ENCODE assay signal across 8 mouse cellular contexts in the genomic region with DNA sequence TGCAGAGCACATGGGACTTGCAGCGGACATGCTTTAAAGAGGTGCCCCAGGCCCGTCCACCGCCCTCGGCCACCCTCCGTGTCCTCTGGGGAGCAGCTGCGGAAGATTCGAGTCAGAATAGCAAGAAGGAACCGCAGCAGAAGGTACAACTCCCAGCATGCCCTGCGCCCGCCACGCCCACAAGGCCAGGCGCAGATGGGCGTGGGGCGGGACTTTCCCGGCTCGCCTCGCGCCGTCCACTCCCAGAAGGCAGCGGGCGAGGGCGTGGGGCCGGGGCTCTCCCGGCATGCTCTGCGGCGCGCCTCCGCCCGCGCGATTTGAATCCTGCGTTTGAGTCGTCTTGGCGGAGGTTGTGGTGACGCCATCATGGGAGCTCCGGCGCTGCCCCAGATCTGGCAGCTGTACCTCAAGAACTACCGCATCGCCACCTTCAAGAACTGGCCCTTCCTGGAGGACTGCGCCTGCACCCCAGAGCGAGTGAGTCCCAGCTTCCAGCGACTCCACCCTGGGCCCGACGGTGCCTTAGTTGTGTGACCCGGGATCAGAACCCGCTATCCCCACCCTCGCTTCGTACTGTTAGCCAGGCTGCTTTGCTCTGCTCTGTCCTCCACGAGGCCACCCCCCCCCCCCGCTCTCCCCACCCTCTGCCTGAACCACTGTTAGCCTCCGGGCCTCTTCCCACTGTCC. TPM values are rescaled to one million over a fixed set of nuclear protein-coding genes. Genes with fewer than 3 reads are reported as not detected.
DNase-seq lines count a peak whose midpoint lies in the region; ATAC-seq and TF ChIP-seq lines count a peak whose summit lies in the region.

A gene (plus strand): TSS at position 267 of the 687 bp plus-strand sequence.

- ATAC-seq in hindbrain, embryonic 11.5 days (ENCODE audit: low FRiP score): peak; percentile 94
- peak; percentile 99 for ATAC-seq in lung, postnatal 0 days

- H3K9ac ChIP-seq in hindbrain, embryonic 11.5 days (ENCODE audit: low read depth, low read length): peak within 1 kb of the TSS; percentile 72
- peak within 1 kb of the TSS; percentile 43 for H3K9ac ChIP-seq in lung, postnatal 0 days (replicated peaks; ENCODE audit: low read depth)

- peaks cover 12% of the 10 kb centered on the region; the same call in 1 of the 2 replicates for H3K4me1 ChIP-seq in hindbrain, embryonic 11.5 days (replicated peaks; ENCODE audit: control insufficient read depth, insufficient read depth, low read length)
- H3K4me1 ChIP-seq in lung, postnatal 0 days (ENCODE audit: insufficient read depth, low read depth, low read length): peaks cover 13% of the 10 kb centered on the region; the same call in 1 of the 2 replicates

- no peak for TF ChIP-seq EP300 in lung, postnatal 0 days (IDR thresholded peaks at IDR 0.05)

- peak; percentile 99 for DNase-seq in NIH3T3 (ENCODE audit: low read depth)
- peak; percentile 95 for DNase-seq in cerebellum, adult 9-11 months
- peak; percentile 86 to 96 for DNase-seq in frontal cortex, adult 2 months (ENCODE audit: extremely low spot score in 1 of 2, low spot score in 1 of 2)
- peak; percentile 99 for DNase-seq in hindbrain, embryonic 11.5 days (ENCODE audit: low spot score)
- peak; percentile 92 to 97 for DNase-seq in layer of hippocampus, postnatal 10 days (ENCODE audit: low spot score in 2 of 2)
- peak; percentile 98 for DNase-seq in lung, postnatal 0 days (ENCODE audit: low spot score)
- DNase-seq in ovary, postnatal 10 days (ENCODE audit: low spot score): peak; percentile 84
- DNase-seq in thymus, postnatal 0 days (ENCODE audit: low spot score): peak; percentile 98

- peak within 1 kb of the TSS; percentile 91 for H3K27ac ChIP-seq in hindbrain, embryonic 11.5 days (ENCODE audit: low read depth, low read length)
- peak within 1 kb of the TSS; percentile 86 for H3K27ac ChIP-seq in lung, postnatal 0 days (ENCODE audit: low read length)

- H3K36me3 ChIP-seq in hindbrain, embryonic 11.5 days (ENCODE audit: control insufficient read depth, insufficient read depth, low read length): 0 out of 2 replicates have a peak, but pooled peaks cover 8% of the 10 kb centered on the region
- H3K36me3 ChIP-seq in lung, postnatal 0 days (ENCODE audit: insufficient read depth, low read length): no peaks in the 10 kb centered on the region

- TF ChIP-seq CTCF in lung, postnatal 0 days (IDR thresholded peaks at IDR 0.05): no peak

- no peaks in the 10 kb centered on the region for H3K27me3 ChIP-seq in hindbrain, embryonic 11.5 days (ENCODE audit: control insufficient read depth, insufficient read depth, low read length)
- H3K27me3 ChIP-seq in lung, postnatal 0 days (replicated peaks; ENCODE audit: insufficient read depth, low read length): no peaks in the 10 kb centered on the region

- H3K4me2 ChIP-seq in hindbrain, embryonic 11.5 days (replicated peaks; ENCODE audit: low read depth, low read length): peak within 1 kb of the TSS; percentile 44
- peak within 1 kb of the TSS; percentile 69 for H3K4me2 ChIP-seq in lung, postnatal 0 days (replicated peaks; ENCODE audit: low read depth, low read length)

- peak within 1 kb of the TSS; percentile 68 for H3K4me3 ChIP-seq in hindbrain, embryonic 11.5 days (ENCODE audit: low read depth, low read length)
- H3K4me3 ChIP-seq in lung, postnatal 0 days (ENCODE audit: low read depth, low read length): peak within 1 kb of the TSS; percentile 65

- no peaks in the 10 kb centered on the region for H3K9me3 ChIP-seq in hindbrain, embryonic 11.5 days (ENCODE audit: control insufficient read depth, low read length)
- H3K9me3 ChIP-seq in lung, postnatal 0 days (ENCODE audit: low read length): no peaks in the 10 kb centered on the region

- under 1% methylated on average over 51 of the region's 51 CpGs for WGBS in hindbrain, embryonic 11.5 days
- 1% methylated on average over 50 of the region's 51 CpGs for WGBS in lung, postnatal 0 days

RNA-seq across cellular contexts. Expression of the gene that starts here (rescaled TPM):
- polyA plus RNA-seq in frontal cortex, adult 2 months (2012; rRNA removed): 2.8 and 3.4 TPM in 2 replicates
- 296 and 301 TPM in 2 replicates for polyA plus RNA-seq in hindbrain, embryonic 11.5 days (2014; fragmentation: Nextera tagmentation; extraction: Ambion mirVana)
- 1 to 10 TPM; 5.0 to 5.2 TPM for total RNA-seq in layer of hippocampus, postnatal 10 days (2021)
- 15.0 and 26.2 TPM in 2 replicates for polyA plus RNA-seq in lung, postnatal 0 days (2015; fragmentation: Nextera tagmentation; extraction: Ambion mirVana)
- 457 and 480 TPM in 2 replicates for polyA plus RNA-seq in thymus, postnatal 0 days (2015; fragmentation: Nextera tagmentation; extraction: Ambion mirVana)

Comparison
In these comparisons a context has a peak if more than half of its experiments do, and no peak if none do; other contexts are left out.
1. Peak in every context shown above with its lines: DNase-seq, ATAC-seq, H3K4me3 ChIP-seq and H3K27ac ChIP-seq.
2. RNA of the gene that starts here (polyA plus RNA-seq): 457 to 480 TPM in thymus, postnatal 0 days and 296 to 301 TPM in hindbrain, embryonic 11.5 days; 15.0 to 26.2 TPM in lung, postnatal 0 days and 2.8 to 3.4 TPM in frontal cortex, adult 2 months; every median in the first group is over 10 times any median in the second.